ENCODE assay signal across 9 mouse cellular contexts in genomic region chrX:151117432-151117831, GRCm38 (mm10). TPM values are rescaled to one million over a fixed set of nuclear protein-coding genes. Genes with fewer than 3 reads are reported as not detected.
DNase-seq lines count a peak whose midpoint lies in the region; ATAC-seq and TF ChIP-seq lines count a peak whose summit lies in the region.
"Had no signal": no experiment of that assay in that cellular context is flagged by ENCODE, and none has a peak within 500 bp of the region (broad histone marks: within the 10 kb centered on the region; RNA-seq: fewer than 3 reads in every experiment).

No protein-coding gene starts in this region.

- peak in 1 of 2 experiments; percentile 6 for DNase-seq in cerebellum, adult 2 months
- no peak for DNase-seq in cerebellum, adult 11 months
- DNase-seq in kidney, postnatal 0 days (ENCODE audit: low spot score), result peak; percentile 43
- peak; percentile 5 for DNase-seq in CD4-positive helper T cell, adult 2 months (ENCODE audit: low read depth, low spot score)
- DNase-seq in induced T-regulatory cell, adult 2 months (ENCODE audit: low read depth), result peak; percentile 20
- no peak for DNase-seq in ovary, postnatal 36 days (ENCODE audit: low spot score)
- no peak for DNase-seq in heart, adult 9 months (ENCODE audit: low spot score in 2 of 2)

- no peaks in the 10 kb centered on the region for H3K9me3 ChIP-seq in kidney, postnatal 0 days (replicated peaks; ENCODE audit: low read length)
- H3K9me3 ChIP-seq in kidney, embryonic 15.5 days (replicated peaks), result no peaks in the 10 kb centered on the region

- no peak overlapping the region for H3K4me3 ChIP-seq in cerebellum, adult 2 months (replicated peaks; ENCODE audit: insufficient read depth, low read depth, low read length)
- no peak overlapping the region for H3K4me3 ChIP-seq in kidney, postnatal 0 days (replicated peaks; ENCODE audit: low read depth, low read length)
- H3K4me3 ChIP-seq in kidney, embryonic 15.5 days (replicated peaks), result no peak overlapping the region
- H3K4me3 ChIP-seq: erythroblast, embryonic 14.5 days had no signal

- WGBS in cerebellum, adult 2 months, result 10% methylated on average over 2 of the region's 2 CpGs
- 12% methylated on average over 2 of the region's 2 CpGs for WGBS in kidney, postnatal 0 days
- 8% methylated on average over 2 of the region's 2 CpGs for WGBS in kidney, embryonic 15.5 days

- H3K4me2 ChIP-seq in kidney, postnatal 0 days (ENCODE audit: low read length), result no peak overlapping the region
- no peak overlapping the region for H3K4me2 ChIP-seq in kidney, embryonic 15.5 days

- TF ChIP-seq CTCF in cerebellum, adult 2 months (IDR thresholded peaks at IDR 0.05; ENCODE audit: borderline replicate concordance, insufficient read depth, low read depth, low read length), result peak; percentile 39; the same call in 1 of the 2 replicates
- peak; percentile 56 for TF ChIP-seq CTCF in kidney, postnatal 0 days (IDR thresholded peaks at IDR 0.05; ENCODE audit: low read depth)

- no peak for ATAC-seq in kidney, postnatal 0 days (replicated peaks; ENCODE audit: low FRiP score, low read depth)
- ATAC-seq in kidney, embryonic 15.5 days (replicated peaks; ENCODE audit: low FRiP score), result no peak

- H3K36me3 ChIP-seq in kidney, postnatal 0 days (ENCODE audit: insufficient read depth, low read length), result no peaks in the 10 kb centered on the region
- H3K36me3 ChIP-seq in kidney, embryonic 15.5 days, result no peaks in the 10 kb centered on the region

- H3K27me3 ChIP-seq in cerebellum, adult 2 months (ENCODE audit: control insufficient read depth, insufficient read depth, low read length), result no peaks in the 10 kb centered on the region
- H3K27me3 ChIP-seq in kidney, postnatal 0 days (ENCODE audit: insufficient read depth, low read length), result no peaks in the 10 kb centered on the region
- peaks cover 8% of the 10 kb centered on the region for H3K27me3 ChIP-seq in kidney, embryonic 15.5 days

- H3K9ac ChIP-seq in kidney, postnatal 0 days (ENCODE audit: low read depth, low read length), result no peak overlapping the region
- H3K9ac ChIP-seq in kidney, embryonic 15.5 days, result no peak overlapping the region

- TF ChIP-seq POLR2A in cerebellum, adult 2 months (IDR thresholded peaks at IDR 0.05; ENCODE audit: borderline replicate concordance, insufficient read depth, low read length), result no peak

- H3K27ac ChIP-seq in cerebellum, adult 2 months (ENCODE audit: insufficient read depth, low read length), result no peak overlapping the region
- H3K27ac ChIP-seq in kidney, postnatal 0 days, result no peak overlapping the region
- H3K27ac ChIP-seq in kidney, embryonic 15.5 days, result no peak overlapping the region

- no peaks in the 10 kb centered on the region for H3K4me1 ChIP-seq in cerebellum, adult 2 months (ENCODE audit: control insufficient read depth, insufficient read depth, low read length)
- H3K4me1 ChIP-seq in kidney, postnatal 0 days (replicated peaks; ENCODE audit: insufficient read depth, low read length), result no peaks in the 10 kb centered on the region
- no peaks in the 10 kb centered on the region for H3K4me1 ChIP-seq in kidney, embryonic 15.5 days

RNA-seq across cellular contexts. Expression of gene Tsr2, which starts 21.1 kb away (rescaled TPM):
- polyA plus RNA-seq in cerebellum, adult 2 months (2012; rRNA removed), result 54.3 and 58.7 TPM in 2 replicates
- 30.8 and 33.7 TPM in 2 replicates for polyA plus RNA-seq in kidney, postnatal 0 days (2015; fragmentation: Nextera tagmentation; extraction: Ambion mirVana)
- 38.6 and 43.2 TPM in 2 replicates for polyA plus RNA-seq in kidney, embryonic 15.5 days (2015; fragmentation: Nextera tagmentation; extraction: Ambion mirVana)

Comparison
In these comparisons a context has a peak if more than half of its experiments do, and no peak if none do; other contexts are left out.
1. DNase-seq: peak in kidney, postnatal 0 days (single experiment), CD4-positive helper T cell, adult 2 months (single experiment) and induced T-regulatory cell, adult 2 months (single experiment); none in cerebellum, adult 11 months (single experiment), ovary, postnatal 36 days (single experiment) and heart, adult 9 months (0 of 2).